Mouse (Mus musculus): ENCODE results near the gene Aanat. TPM values are rescaled to one million over a fixed set of nuclear protein-coding genes. Genes with fewer than 3 reads are reported as not detected.
"Not testable (repeated sequence)": the region's sequence is repeated elsewhere in the genome, so short reads cannot be mapped to it uniquely, and the experiment has no call there.

Gene Aanat
- polyA plus RNA-seq, 1 experiment from 2014 or later: not detected

DNA sequence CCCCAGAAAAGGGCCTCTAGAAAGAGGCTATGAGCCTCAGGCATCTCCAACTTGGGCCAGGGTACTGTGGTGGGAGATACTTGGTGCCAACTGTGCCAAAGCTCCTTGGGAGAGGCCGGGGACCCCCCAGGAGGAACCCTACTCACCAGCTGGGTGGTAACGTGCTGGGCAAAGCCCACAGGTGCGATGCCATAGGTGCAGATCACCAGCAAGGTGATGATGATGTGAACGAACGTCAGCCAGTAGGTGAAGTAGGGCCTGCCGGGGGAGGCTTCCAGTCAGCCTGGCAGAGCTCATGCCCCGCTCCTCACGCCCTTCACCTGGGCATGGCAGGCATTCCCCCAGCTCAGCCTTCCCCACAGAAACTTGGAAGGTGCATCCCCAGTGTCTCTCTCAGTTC lies 15.8 kb downstream of the Aanat start:
- H3K4me3 ChIP-seq (ENCODE audit: low read depth, low read length): no peak overlapping the region
- H3K4me1 ChIP-seq (replicated peaks; ENCODE audit: control insufficient read depth, insufficient read depth, low read length): no peaks in the 10 kb centered on the region
- no peak overlapping the region for H3K9ac ChIP-seq (ENCODE audit: low read depth, low read length)
- no peak overlapping the region for H3K27ac ChIP-seq (ENCODE audit: low read depth, low read length)
- TF ChIP-seq CTCF (IDR thresholded peaks at IDR 0.05; ENCODE audit: low read depth): no peak
- peaks cover 86% of the 10 kb centered on the region for H3K36me3 ChIP-seq (ENCODE audit: control insufficient read depth, insufficient read depth)
- H3K4me2 ChIP-seq (replicated peaks; ENCODE audit: low read depth): no peak overlapping the region
- no peaks in the 10 kb centered on the region for H3K27me3 ChIP-seq (replicated peaks; ENCODE audit: control insufficient read depth, insufficient read depth, low read length)
- WGBS: 90% methylated on average over 8 of the region's 8 CpGs
- no peaks in the 10 kb centered on the region for H3K9me3 ChIP-seq (ENCODE audit: control insufficient read depth)
- no peak for ATAC-seq

DNA sequence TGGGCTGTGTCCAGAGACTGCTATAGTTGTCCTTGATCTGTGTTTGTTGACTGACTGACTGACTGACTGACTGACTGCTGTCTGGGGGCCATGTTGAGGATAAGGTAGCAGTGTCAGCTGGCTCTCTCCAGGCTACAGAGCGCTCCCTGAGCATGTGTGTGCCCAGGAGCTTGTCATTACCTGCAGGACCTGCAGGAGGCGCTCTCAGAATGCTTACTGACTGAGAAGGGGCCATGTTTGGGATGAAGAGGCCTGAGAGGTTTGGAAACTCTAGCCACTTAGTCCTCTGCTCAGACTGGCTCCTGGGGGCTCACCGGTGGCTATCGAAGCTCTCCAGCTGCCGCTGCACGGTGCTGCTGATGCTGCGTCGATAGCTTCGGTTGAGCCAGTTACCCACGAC lies 17.1 kb downstream of the Aanat start:
- no peak overlapping the region for H3K4me2 ChIP-seq (replicated peaks; ENCODE audit: low read depth)
- no peaks in the 10 kb centered on the region for H3K4me1 ChIP-seq (replicated peaks; ENCODE audit: control insufficient read depth, insufficient read depth, low read length)
- WGBS: 94% methylated on average over 10 of the region's 10 CpGs
- ATAC-seq: no peak
- peak; percentile 74 for TF ChIP-seq CTCF (IDR thresholded peaks at IDR 0.05; ENCODE audit: low read depth)
- H3K4me3 ChIP-seq (ENCODE audit: low read depth, low read length): no peak overlapping the region
- no peak overlapping the region for H3K9ac ChIP-seq (ENCODE audit: low read depth, low read length)
- H3K36me3 ChIP-seq (ENCODE audit: control insufficient read depth, insufficient read depth): peaks cover 77% of the 10 kb centered on the region
- no peaks in the 10 kb centered on the region for H3K27me3 ChIP-seq (replicated peaks; ENCODE audit: control insufficient read depth, insufficient read depth, low read length)
- no peaks in the 10 kb centered on the region for H3K9me3 ChIP-seq (ENCODE audit: control insufficient read depth)
- no peak overlapping the region for H3K27ac ChIP-seq (ENCODE audit: low read depth, low read length)

DNA sequence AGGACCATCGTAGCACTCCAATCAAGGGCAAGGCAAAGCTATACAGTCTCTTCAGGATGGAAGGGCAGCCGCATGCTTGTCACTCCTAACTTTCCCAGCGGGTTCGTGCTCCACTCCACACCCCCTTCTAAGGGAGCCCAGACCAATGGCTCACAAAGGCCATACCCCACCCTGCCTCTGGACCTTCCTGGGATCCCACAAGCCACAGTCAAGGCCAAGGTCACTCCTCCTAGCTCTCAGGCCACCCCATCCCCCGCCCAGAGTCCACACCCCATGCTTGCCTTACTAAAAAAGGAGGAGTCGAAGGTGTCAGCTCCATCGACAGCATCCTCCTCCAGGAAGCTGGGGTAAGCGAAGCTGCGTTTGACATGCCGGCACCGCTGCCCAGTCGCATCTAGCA lies 17.9 kb downstream of the Aanat start:
- Histone ChIP-seq H3K27ac (ENCODE audit: low read depth, low read length) (no peak overlapping the region), H3K4me3 (ENCODE audit: low read depth, low read length) (no peak overlapping the region), H3K27me3 (replicated peaks; ENCODE audit: control insufficient read depth, insufficient read depth, low read length) (no peaks in the 10 kb centered on the region), H3K36me3 (ENCODE audit: control insufficient read depth, insufficient read depth) (peaks cover 73% of the 10 kb centered on the region), H3K9ac (ENCODE audit: low read depth, low read length) (no peak overlapping the region), H3K9me3 (ENCODE audit: control insufficient read depth) (no peaks in the 10 kb centered on the region), H3K4me1 (replicated peaks; ENCODE audit: control insufficient read depth, insufficient read depth, low read length) (no peaks in the 10 kb centered on the region), H3K4me2 (replicated peaks; ENCODE audit: low read depth) (no peak overlapping the region)
- ATAC-seq: no peak
- no peak for TF ChIP-seq CTCF (IDR thresholded peaks at IDR 0.05; ENCODE audit: low read depth)
- WGBS: 93% methylated on average over 12 of the region's 12 CpGs

DNA sequence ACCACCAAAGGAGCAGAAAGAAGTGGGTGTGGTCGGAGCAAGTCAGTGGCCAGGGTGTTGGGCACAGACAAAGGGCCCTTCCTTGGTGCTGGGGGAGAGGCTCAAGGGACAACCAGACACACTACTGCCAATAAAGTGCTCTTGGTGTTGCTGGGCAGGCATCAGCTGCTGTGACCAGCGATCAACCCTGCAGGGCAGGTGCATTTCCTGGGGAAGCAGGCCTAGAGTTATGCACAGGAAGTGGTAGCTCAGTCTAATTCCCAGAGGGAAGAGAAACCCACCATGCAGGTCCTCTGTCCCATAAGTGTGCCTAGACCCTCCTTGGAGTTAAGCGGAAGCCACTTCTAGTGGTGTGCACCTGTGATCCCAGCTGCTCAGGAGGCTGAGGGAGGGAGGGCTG lies 21.5 kb downstream of the Aanat start:
- Histone ChIP-seq H3K27me3 (replicated peaks; ENCODE audit: control insufficient read depth, insufficient read depth, low read length) (no peaks in the 10 kb centered on the region), H3K4me1 (replicated peaks; ENCODE audit: control insufficient read depth, insufficient read depth, low read length) (no peaks in the 10 kb centered on the region), H3K4me3 (ENCODE audit: low read depth, low read length) (no peak overlapping the region), H3K27ac (ENCODE audit: low read depth, low read length) (no peak overlapping the region), H3K9ac (ENCODE audit: low read depth, low read length) (no peak overlapping the region), H3K4me2 (replicated peaks; ENCODE audit: low read depth) (no peak overlapping the region), H3K36me3 (ENCODE audit: control insufficient read depth, insufficient read depth) (peaks cover 50% of the 10 kb centered on the region), H3K9me3 (ENCODE audit: control insufficient read depth) (no peaks in the 10 kb centered on the region)
- no peak for TF ChIP-seq CTCF (IDR thresholded peaks at IDR 0.05; ENCODE audit: low read depth)
- no peak for ATAC-seq
- 88% methylated on average over 3 of the region's 3 CpGs for WGBS

DNA sequence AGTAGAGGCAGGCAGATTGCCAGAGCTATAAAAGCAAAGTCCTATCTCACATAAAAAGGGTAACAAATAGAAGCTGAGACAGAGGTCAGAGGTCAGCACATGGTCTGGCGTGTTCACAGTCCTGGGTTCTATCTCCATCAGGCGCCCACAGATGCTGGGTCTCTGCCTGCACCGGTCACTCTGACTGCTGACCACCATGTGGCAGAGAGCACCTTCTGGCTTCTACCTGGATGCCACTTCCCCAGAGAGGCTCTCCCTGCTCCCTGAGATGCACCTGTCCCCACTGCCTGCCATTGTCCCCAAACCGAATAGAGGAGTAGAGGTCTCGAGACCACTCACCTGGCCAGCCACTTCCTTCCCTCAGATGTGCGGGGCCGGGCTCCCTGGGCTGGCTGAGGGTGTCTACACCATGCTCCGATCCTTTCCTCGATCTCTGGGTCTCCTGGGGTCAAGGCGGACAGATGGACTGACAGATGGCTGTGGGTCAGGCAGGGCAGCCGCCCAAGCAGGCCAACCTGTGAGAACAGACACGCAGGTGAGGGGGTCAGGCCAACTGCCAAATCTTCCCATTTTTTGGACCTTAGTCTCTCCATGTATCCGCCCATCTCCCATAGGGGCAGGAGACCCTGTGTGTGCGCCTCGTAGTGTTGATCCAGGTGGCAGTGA lies 23.9 kb downstream of the Aanat start:
- Histone ChIP-seq H3K4me3 (ENCODE audit: low read depth, low read length) (no peak overlapping the region), H3K27ac (ENCODE audit: low read depth, low read length) (no peak overlapping the region), H3K27me3 (replicated peaks; ENCODE audit: control insufficient read depth, insufficient read depth, low read length) (no peaks in the 10 kb centered on the region), H3K9me3 (ENCODE audit: control insufficient read depth) (no peaks in the 10 kb centered on the region), H3K4me2 (replicated peaks; ENCODE audit: low read depth) (no peak overlapping the region), H3K36me3 (ENCODE audit: control insufficient read depth, insufficient read depth) (peaks cover 35% of the 10 kb centered on the region; the same call in 1 of the 2 replicates), H3K9ac (ENCODE audit: low read depth, low read length) (no peak overlapping the region), H3K4me1 (replicated peaks; ENCODE audit: control insufficient read depth, insufficient read depth, low read length) (peaks cover 7% of the 10 kb centered on the region; the same call in 1 of the 2 replicates)
- no peak for TF ChIP-seq CTCF (IDR thresholded peaks at IDR 0.05; ENCODE audit: low read depth)
- no peak for ATAC-seq
- WGBS: 84% methylated on average over 15 of the region's 15 CpGs

DNA sequence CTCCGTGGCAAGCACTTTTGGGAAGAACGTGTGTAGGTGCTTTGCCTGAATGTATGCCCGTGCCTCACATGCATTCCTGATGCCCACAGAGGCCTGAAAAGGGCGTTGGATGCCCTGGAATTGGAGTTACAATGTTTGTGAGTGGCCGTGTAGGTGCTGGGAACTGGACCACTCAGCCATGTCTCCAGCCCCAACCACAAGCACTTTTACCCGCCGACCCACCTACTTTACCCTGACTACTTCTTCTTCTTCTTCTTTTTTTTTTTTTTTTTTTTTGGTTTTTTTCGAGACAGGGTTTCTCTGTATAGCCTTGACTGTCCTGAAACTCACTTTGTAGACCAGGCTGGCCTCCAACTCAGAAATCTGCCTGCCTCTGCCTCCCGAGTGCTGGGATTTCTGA lies 24.9 kb downstream of the Aanat start:
- 87% methylated on average over 9 of the region's 9 CpGs for WGBS
- H3K4me3 ChIP-seq (ENCODE audit: low read depth, low read length); ATAC-seq; H3K27me3 ChIP-seq (replicated peaks; ENCODE audit: control insufficient read depth, insufficient read depth, low read length); H3K4me2 ChIP-seq (replicated peaks; ENCODE audit: low read depth); H3K27ac ChIP-seq (ENCODE audit: low read depth, low read length); H3K9ac ChIP-seq (ENCODE audit: low read depth, low read length); H3K9me3 ChIP-seq (ENCODE audit: control insufficient read depth): not testable (repeated sequence)
- peaks cover 25% of the 10 kb centered on the region; the same call in 1 of the 2 replicates for H3K36me3 ChIP-seq (ENCODE audit: control insufficient read depth, insufficient read depth)
- H3K4me1 ChIP-seq (replicated peaks; ENCODE audit: control insufficient read depth, insufficient read depth, low read length): peaks cover 10% of the 10 kb centered on the region
